Mouse (Mus musculus) neural tube, embryonic 14.5 days (tissue): ENCODE data around the gene Olfr1229. TPM values are rescaled to one million over a fixed set of nuclear protein-coding genes. Genes with fewer than 3 reads are reported as not detected.

Source experiments
- ATAC-seq: fragments of 200-750 bp; cut with Nextera tagmentation; 2 replicates; pipeline ENCODE4 v1.8.0; 2017; ENCODE audit warnings: low read depth, mild to moderate bottlenecking, moderate TSS enrichment, moderate library complexity
- H3K27ac ChIP-seq: fragments of 300-500 bp; sonication (generic); 2 replicates; pipeline ENCODE4 v1.5.1; 2014; ENCODE audit warnings: low read depth, mild to moderate bottlenecking, control low read depth, low read length, moderate library complexity, mixed read lengths
- H3K27me3 ChIP-seq: fragments of 300-500 bp; sonication (generic); 2 replicates; pipeline ENCODE4 v1.6.1; 2014; ENCODE audit warnings: low read length; ENCODE audit not compliant: control insufficient read depth, insufficient read depth
- H3K36me3 ChIP-seq: fragments of 300-500 bp; sonication (generic); 2 replicates; pipeline ENCODE4 v1.6.1; 2014; ENCODE audit warnings: low read length, mixed read lengths; ENCODE audit not compliant: control insufficient read depth, insufficient read depth
- H3K4me1 ChIP-seq: fragments of 300-500 bp; sonication (generic); 2 replicates; pipeline ENCODE4 v1.6.1; 2014; ENCODE audit warnings: low read length; ENCODE audit not compliant: control insufficient read depth, insufficient read depth
- H3K4me2 ChIP-seq: fragments of 300-500 bp; sonication (generic); 2 replicates; pipeline ENCODE4 v1.6.1; 2014; ENCODE audit warnings: mild to moderate bottlenecking, low read depth, low read length, control low read depth
- H3K4me3 ChIP-seq: fragments of 300-500 bp; sonication (generic); 2 replicates; pipeline ENCODE4 v1.5.1; 2014; ENCODE audit warnings: low read depth, low read length, control low read depth, mixed read lengths
- H3K9ac ChIP-seq: fragments of 300-500 bp; sonication (generic); replicated peaks from 2 replicates; pipeline ENCODE4 v1.6.1; 2014; ENCODE audit warnings: low read depth, mild to moderate bottlenecking, control low read depth, low read length, mixed read lengths
- H3K9me3 ChIP-seq: fragments of 300-500 bp; sonication (generic); 2 replicates; pipeline ENCODE4 v1.6.1; 2016; ENCODE audit warnings: low read length; ENCODE audit not compliant: control insufficient read depth
- WGBS: fragments of 180-500 bp; shearing (Covaris S2); extraction: QIAGEN DNeasy Blood & Tissue Kit; methylation state at CpG from one replicate; pipeline ENCODE4 v1.1.7; 2014; 5-methylcytosine and 5-hydroxymethylcytosine counted together
- polyA plus RNA-seq: library from polyadenylated mRNA; unstranded; fragments of >200 nt; fragmentation: Nextera tagmentation; extraction: Ambion mirVana; gene quantifications from 2 replicates; pipeline ENCODE4 v1.2.1, GENCODE M21; 2014

Olfr1229 gene
- polyA plus RNA-seq = not detected in 2 replicates

- H3K4me3 ChIP-seq = no peak within 1 kb of the TSS
- no peaks in the 10 kb centered on the region for H3K4me1 ChIP-seq
- H3K4me2 ChIP-seq = no peak within 1 kb of the TSS
- no peaks in the 10 kb centered on the region for H3K9me3 ChIP-seq
- H3K9ac ChIP-seq = no peak within 1 kb of the TSS
- 79% methylated on average over 2 of the region's 2 CpGs for WGBS
- no peaks in the 10 kb centered on the region for H3K27me3 ChIP-seq
- H3K36me3 ChIP-seq = no peaks in the 10 kb centered on the region
- ATAC-seq = no peak
- H3K27ac ChIP-seq = no peak within 1 kb of the TSS
Observed at GRCm38 (mm10) chr2:89287914-89288313, at the start of gene Olfr1229. TSS of gene Olfr1229 (minus strand) at chr2:89288014.

- H3K4me2 ChIP-seq = no peak within 1 kb of the TSS
- no peaks in the 10 kb centered on the region for H3K27me3 ChIP-seq
- no peak within 1 kb of the TSS for H3K9ac ChIP-seq
- no peaks in the 10 kb centered on the region for H3K4me1 ChIP-seq
- no peak within 1 kb of the TSS for H3K27ac ChIP-seq
- no peak within 1 kb of the TSS for H3K4me3 ChIP-seq
- H3K36me3 ChIP-seq = no peaks in the 10 kb centered on the region
- H3K9me3 ChIP-seq = no peaks in the 10 kb centered on the region
- no peak for ATAC-seq
Observed at GRCm38 (mm10) chr2:89329575-89329974, 41.8 kb upstream of the Olfr1229 start, which contains the start of gene Olfr1232. TSS of gene Olfr1232 (minus strand) at chr2:89329675.

GRCm38 (mm10) chr2:89306974-89307373 lies 19.2 kb upstream of the Olfr1229 start, which contains the start of gene Olfr1231:
TSS of gene Olfr1231 (minus strand) at chr2:89307074.
- no peaks in the 10 kb centered on the region for H3K36me3 ChIP-seq
- H3K4me3 ChIP-seq = no peak within 1 kb of the TSS
- H3K27me3 ChIP-seq = no peaks in the 10 kb centered on the region
- H3K4me1 ChIP-seq = no peaks in the 10 kb centered on the region
- 75% methylated on average over 2 of the region's 2 CpGs for WGBS
- no peak within 1 kb of the TSS for H3K27ac ChIP-seq
- H3K9ac ChIP-seq = no peak within 1 kb of the TSS
- H3K9me3 ChIP-seq = no peaks in the 10 kb centered on the region
- no peak for ATAC-seq
- H3K4me2 ChIP-seq = no peak within 1 kb of the TSS

DNA sequence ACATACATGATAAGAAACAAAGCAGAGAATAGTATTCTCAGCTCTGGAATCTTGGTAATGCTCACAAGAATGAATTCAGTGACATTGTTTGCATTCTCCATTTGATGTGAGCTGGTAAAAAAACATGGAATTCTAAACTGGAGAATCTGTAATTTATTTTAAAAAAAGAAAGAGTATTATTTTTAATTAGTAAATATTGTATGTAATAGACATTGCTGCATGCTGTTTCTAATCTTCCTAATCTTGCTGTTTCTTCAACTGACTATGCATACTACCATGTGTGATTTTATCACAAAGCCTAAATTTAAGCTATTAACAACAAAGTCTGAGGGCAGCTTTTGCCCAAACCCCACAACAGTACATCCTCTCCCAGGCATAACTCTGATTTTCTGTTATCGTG lies 9.4 kb upstream of the Olfr1229 start, which contains the start of gene Olfr1230:
Olfr1230 (minus strand) TSS at position 101 of the 400 bp plus-strand sequence.
- no peaks in the 10 kb centered on the region for H3K4me1 ChIP-seq
- H3K4me3 ChIP-seq = no peak within 1 kb of the TSS
- H3K9ac ChIP-seq = no peak within 1 kb of the TSS
- H3K36me3 ChIP-seq = no peaks in the 10 kb centered on the region
- no peak for ATAC-seq
- no peaks in the 10 kb centered on the region for H3K9me3 ChIP-seq
- WGBS = 90% methylated on average over 1 of the region's 1 CpGs
- H3K27me3 ChIP-seq = no peaks in the 10 kb centered on the region
- H3K4me2 ChIP-seq = no peak within 1 kb of the TSS
- no peak within 1 kb of the TSS for H3K27ac ChIP-seq

DNA sequence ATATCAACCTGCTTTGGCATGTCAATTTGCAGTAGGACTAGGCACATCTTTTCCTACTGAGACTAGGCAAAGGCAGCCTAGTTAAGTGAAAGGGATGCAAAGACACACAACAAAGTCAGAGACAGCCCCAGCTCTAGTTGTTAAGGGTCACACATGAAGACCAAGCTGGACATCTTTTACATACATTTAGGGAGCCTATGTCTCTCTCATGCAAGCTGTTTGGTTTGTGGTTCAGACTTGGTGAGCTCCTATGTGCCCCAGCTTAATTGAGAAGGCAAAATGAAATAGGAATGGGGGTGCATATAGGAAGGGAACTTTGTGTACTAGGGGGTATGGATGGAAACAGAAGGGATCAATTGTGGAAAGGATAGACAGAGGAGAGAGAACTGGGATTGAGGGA lies 33.9 kb downstream of the Olfr1229 start, which contains the start of gene Olfr1228:
Olfr1228 (minus strand) TSS at position 101 of the 400 bp plus-strand sequence.
- H3K4me3 ChIP-seq = no peak within 1 kb of the TSS
- H3K27me3 ChIP-seq = no peaks in the 10 kb centered on the region
- no peak for ATAC-seq
- no peak within 1 kb of the TSS for H3K4me2 ChIP-seq
- H3K27ac ChIP-seq = no peak within 1 kb of the TSS
- H3K9me3 ChIP-seq = no peaks in the 10 kb centered on the region
- H3K4me1 ChIP-seq = no peaks in the 10 kb centered on the region
- H3K36me3 ChIP-seq = no peaks in the 10 kb centered on the region
- H3K9ac ChIP-seq = no peak within 1 kb of the TSS

Other genes starting within 250 kb of the Olfr1229 start
- not detected in 2 replicates for gene Olfr1218, start 226.8 kb downstream of the Olfr1229 start, polyA plus RNA-seq
- gene Olfr1219, start 204.5 kb downstream of the Olfr1229 start, polyA plus RNA-seq = not detected in 2 replicates
- gene Olfr1220, start 181.2 kb downstream of the Olfr1229 start, polyA plus RNA-seq = not detected in 2 replicates
- not detected in 2 replicates for gene Olfr1221, start 170.7 kb downstream of the Olfr1229 start, polyA plus RNA-seq
- gene Olfr1222, start 155.0 kb downstream of the Olfr1229 start, polyA plus RNA-seq = not detected in 2 replicates
- gene Olfr1223, start 136.5 kb downstream of the Olfr1229 start, polyA plus RNA-seq = not detected in 2 replicates
- gene Olfr1224-ps1, start 123.9 kb downstream of the Olfr1229 start, polyA plus RNA-seq = not detected in 2 replicates
- gene Olfr1225, start 113.3 kb downstream of the Olfr1229 start, polyA plus RNA-seq = not detected in 2 replicates
- not detected in 2 replicates for gene Olfr1226, start 88.0 kb downstream of the Olfr1229 start, polyA plus RNA-seq
- gene Olfr1228, start 34.0 kb downstream of the Olfr1229 start, polyA plus RNA-seq = not detected in 2 replicates
- gene Olfr1230, start 9.3 kb upstream of the Olfr1229 start, polyA plus RNA-seq = not detected in 2 replicates
- gene Olfr1231, start 19.1 kb upstream of the Olfr1229 start, polyA plus RNA-seq = not detected in 2 replicates
- not detected in 2 replicates for gene Olfr1232, start 41.7 kb upstream of the Olfr1229 start, polyA plus RNA-seq
- not detected in 2 replicates for gene Olfr1233, start 54.4 kb upstream of the Olfr1229 start, polyA plus RNA-seq
- not detected in 2 replicates for gene Olfr1234, start 76.9 kb upstream of the Olfr1229 start, polyA plus RNA-seq
- gene Olfr1238, start 121.7 kb upstream of the Olfr1229 start, polyA plus RNA-seq = not detected in 2 replicates
- not detected in 2 replicates for gene Olfr1239, start 132.4 kb upstream of the Olfr1229 start, polyA plus RNA-seq
- gene Olfr1240, start 155.0 kb upstream of the Olfr1229 start, polyA plus RNA-seq = not detected in 2 replicates
- gene Olfr1241, start 199.1 kb upstream of the Olfr1229 start, polyA plus RNA-seq = not detected in 2 replicates
- not detected in 2 replicates for gene Olfr1242, start 210.3 kb upstream of the Olfr1229 start, polyA plus RNA-seq
- gene Olfr1243, start 243.5 kb upstream of the Olfr1229 start, polyA plus RNA-seq = not detected in 2 replicates